Mouse (Mus musculus) CH12.LX (cell line): ENCODE measurements around the gene Clec2d.

Source experiments
- CHD2 ChIP-seq: IDR thresholded peaks from 2 replicates; pipeline ENCODE4 v1.6.1; 2011; ENCODE audit warnings: low read length, improper control_type of control experiment
- CTCF ChIP-seq, 2 experiments: IDR thresholded peaks in 1 of 2; conservative IDR thresholded peaks in 1 of 2; 2 replicates each; pipeline ENCODE4 v1.5.1; 2011 to 2012; ENCODE audit warnings: low read depth in 2 of 2, low read length in 2 of 2, improper control_type of control experiment in 1 of 2, inconsistent platforms in 1 of 2, mild to moderate bottlenecking in 1 of 2, moderate library complexity in 1 of 2
- ETS1 ChIP-seq: conservative IDR thresholded peaks from 2 replicates; pipeline ENCODE4 v1.6.1; 2012; ENCODE audit warnings: low read depth, mild to moderate bottlenecking, inconsistent platforms, low read length, improper control_type of control experiment, moderate library complexity
- KAT2A ChIP-seq: IDR thresholded peaks from 2 replicates; pipeline ENCODE4 v1.6.1; 2012; ENCODE audit warnings: low read length, improper control_type of control experiment, inconsistent platforms; ENCODE audit not compliant: insufficient replicate concordance
- MYC ChIP-seq: IDR thresholded peaks from 2 replicates; pipeline ENCODE4 v1.6.1; 2011; ENCODE audit warnings: low read depth, mild to moderate bottlenecking, improper control_type of control experiment, low read length
- POLR2A ChIP-seq: IDR thresholded peaks from 2 replicates; pipeline ENCODE4 v1.6.1; 2011; ENCODE audit warnings: low read depth, mild to moderate bottlenecking, improper control_type of control experiment, low read length
- SIN3A ChIP-seq: IDR thresholded peaks from 2 replicates; pipeline ENCODE4 v1.6.1; 2012; ENCODE audit warnings: low read length, improper control_type of control experiment, inconsistent platforms
- SMC3 ChIP-seq: IDR thresholded peaks from 2 replicates; pipeline ENCODE4 v1.6.1; 2011; ENCODE audit warnings: low read depth, low read length, improper control_type of control experiment
- USF1 ChIP-seq: IDR thresholded peaks from 2 replicates; pipeline ENCODE4 v1.6.1; 2014; ENCODE audit warnings: low read depth, mild to moderate bottlenecking, inconsistent platforms, low read length, improper control_type of control experiment
- ZC3H11A ChIP-seq: IDR thresholded peaks from 2 replicates; pipeline ENCODE4 v1.6.1; 2012; ENCODE audit warnings: low read depth, mild to moderate bottlenecking, inconsistent platforms, low read length, improper control_type of control experiment
- ZMIZ1 ChIP-seq: IDR thresholded peaks from 2 replicates; pipeline ENCODE4 v1.6.1; 2012; ENCODE audit warnings: low read depth, mild to moderate bottlenecking, inconsistent platforms, low read length, improper control_type of control experiment

GRCm38 (mm10) chr6:129204838-129205237 is 24.4 kb downstream of the Clec2d start:
- TF ChIP-seq MYC (no peak), USF1 (no peak), KAT2A (no peak), ZC3H11A (no peak), CTCF (conservative IDR thresholded peaks at IDR 0.05 in 1 of 2, IDR thresholded peaks at IDR 0.05 in 1 of 2; ENCODE audit: low read depth in 2 of 2, low read length in 2 of 2) (no peak), SMC3 (no peak), ZMIZ1 (no peak), CHD2 (no peak), POLR2A (no peak), ETS1 (no peak), SIN3A (no peak)
